Mouse (Mus musculus): ENCODE results near the gene Bbs9.
"Not testable (repeated sequence)": the region's sequence is repeated elsewhere in the genome, so short reads cannot be mapped to it uniquely, and the experiment has no call there.

- peak; percentile 28 for TF ChIP-seq CTCF (IDR thresholded peaks at IDR 0.05; ENCODE audit: low read depth, low read length)
- not testable (repeated sequence) for TF ChIP-seq POLR2A (IDR thresholded peaks at IDR 0.05; ENCODE audit: insufficient read depth, low read length); EP300 (IDR thresholded peaks at IDR 0.05; ENCODE audit: insufficient read depth, low read depth, low read length)
These were observed 237.8 kb downstream of the Bbs9 start for GRCm38 (mm10) chr9:22713286-22713685.

Measured in ES-Bruce4 (cell line).